Mouse (Mus musculus): Measurements from ENCODE around the gene Mpzl3. TPM values are rescaled to one million over a fixed set of nuclear protein-coding genes. Genes with fewer than 3 reads are reported as not detected.
A peak's percentile ranks its signal among the peaks of the same experiment; 100 is the strongest.

The Mpzl3 gene
- polyA plus RNA-seq, 1 experiment from 2014 or later: 1.4 TPM

DNA sequence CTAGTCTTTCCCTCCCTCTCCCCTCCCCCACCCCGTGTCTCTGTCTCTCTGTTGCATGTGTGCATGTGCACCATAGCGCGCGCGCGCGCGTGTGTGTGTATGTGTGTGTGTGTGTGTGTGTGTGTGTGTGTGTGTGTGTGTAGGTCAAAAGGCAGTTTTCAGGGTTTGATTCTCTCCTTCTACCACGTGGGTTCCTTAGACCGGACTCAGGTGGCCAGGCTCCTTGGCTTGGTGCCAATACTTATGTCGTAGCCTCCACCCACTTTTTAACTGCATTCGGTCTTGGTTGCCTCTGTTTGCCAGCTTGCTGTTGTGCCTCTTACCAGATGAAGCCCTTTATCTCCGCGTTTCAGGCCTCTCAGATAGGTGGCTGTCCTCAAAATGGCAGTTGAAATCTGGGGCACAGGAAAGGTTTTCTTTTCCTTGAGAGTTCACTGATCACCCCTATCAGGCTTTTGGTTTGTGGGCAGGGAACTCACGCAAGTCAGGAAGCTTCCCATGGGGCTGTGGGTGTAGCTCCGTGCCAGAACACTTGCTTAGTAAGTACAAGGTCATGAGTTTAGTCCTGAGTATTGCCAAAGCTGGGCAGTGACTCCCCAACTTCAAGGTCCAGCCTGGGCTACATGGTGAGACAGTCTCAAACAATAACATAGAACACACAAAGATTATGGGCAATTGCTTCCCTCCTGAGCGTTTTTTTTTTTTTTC, 13.7 kb upstream of the Mpzl3 start:
- Histone ChIP-seq H3K27ac (ENCODE audit: low read depth) (peak overlapping the region; percentile 98), H3K4me2 (ENCODE audit: low read depth, low read length) (peak overlapping the region; percentile 67), H3K4me3 (ENCODE audit: low read depth, low read length) (peak overlapping the region; percentile 47), H3K9ac (replicated peaks) (no peak overlapping the region; the same call in 1 of the 2 replicates), H3K9me3 (ENCODE audit: low read length) (no peaks in the 10 kb centered on the region), H3K36me3 (replicated peaks; ENCODE audit: insufficient read depth, low read length) (peaks cover 5% of the 10 kb centered on the region; the same call in 1 of the 2 replicates), H3K4me1 (ENCODE audit: insufficient read depth) (peaks cover 4% of the 10 kb centered on the region; the same call in 1 of the 2 replicates), H3K27me3 (ENCODE audit: insufficient read depth, low read length) (peaks cover 19% of the 10 kb centered on the region)
- TF ChIP-seq CTCF (IDR thresholded peaks at IDR 0.05; ENCODE audit: low read depth): no peak
- 0 out of 2 replicates have a peak, but pooled peaks have one; percentile 62 for TF ChIP-seq EP300 (IDR thresholded peaks at IDR 0.05; ENCODE audit: low read depth)
- DNase-seq (peak; percentile 74), ATAC-seq (peak; percentile 55)
- 15% methylated on average over 17 of the region's 17 CpGs for WGBS (ENCODE audit: insufficient replicate concordance)

DNA sequence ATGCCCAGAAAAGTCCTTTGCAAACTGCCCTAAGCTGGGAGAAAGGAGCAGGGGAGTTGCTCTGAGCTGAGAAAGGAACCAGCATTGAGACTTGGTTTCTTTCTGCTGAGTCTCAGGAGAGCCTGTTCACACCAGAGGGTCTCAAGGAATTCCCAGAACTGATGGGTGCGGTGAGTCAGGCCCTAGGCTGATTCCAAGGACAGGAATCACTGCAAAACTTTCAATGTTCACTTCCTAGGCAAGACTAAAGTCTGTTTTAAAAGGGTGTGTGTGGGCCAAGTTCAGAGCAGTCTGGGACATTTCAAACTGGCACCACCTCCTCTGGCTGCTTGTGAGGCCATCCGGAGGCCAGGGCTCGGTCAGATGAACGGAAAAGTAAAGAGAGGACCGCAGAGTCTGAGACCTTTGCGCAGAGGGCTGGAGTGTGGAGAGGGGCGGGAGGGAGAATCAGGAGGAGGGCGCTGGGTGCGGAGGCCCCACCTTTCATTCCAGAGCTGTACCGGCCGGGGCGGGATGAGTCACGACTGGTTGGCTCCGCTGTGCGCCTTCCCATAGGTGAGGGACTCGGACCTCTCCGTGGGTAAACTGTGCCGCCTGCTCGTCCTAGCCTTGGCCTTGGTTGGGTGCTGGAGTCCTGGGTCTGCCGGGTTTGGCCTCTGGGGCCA, 12.8 kb upstream of the Mpzl3 start:
- Histone ChIP-seq H3K9ac (replicated peaks) (peak overlapping the region; percentile 63), H3K27ac (ENCODE audit: low read depth) (peak overlapping the region; percentile 98), H3K36me3 (replicated peaks; ENCODE audit: insufficient read depth, low read length) (peaks cover 5% of the 10 kb centered on the region; the same call in 1 of the 2 replicates), H3K4me1 (ENCODE audit: insufficient read depth) (peaks cover 4% of the 10 kb centered on the region; the same call in 1 of the 2 replicates), H3K4me3 (ENCODE audit: low read depth, low read length) (peak overlapping the region; percentile 50), H3K4me2 (ENCODE audit: low read depth, low read length) (peak overlapping the region; percentile 54), H3K27me3 (ENCODE audit: insufficient read depth, low read length) (peaks cover 19% of the 10 kb centered on the region), H3K9me3 (ENCODE audit: low read length) (no peaks in the 10 kb centered on the region)
- DNase-seq (peak; percentile 79), ATAC-seq (peak; percentile 90)
- WGBS (ENCODE audit: insufficient replicate concordance): 3% methylated on average over 20 of the region's 20 CpGs
- TF ChIP-seq CTCF (IDR thresholded peaks at IDR 0.05; ENCODE audit: low read depth) (no peak), EP300 (IDR thresholded peaks at IDR 0.05; ENCODE audit: low read depth) (no peak)

DNA sequence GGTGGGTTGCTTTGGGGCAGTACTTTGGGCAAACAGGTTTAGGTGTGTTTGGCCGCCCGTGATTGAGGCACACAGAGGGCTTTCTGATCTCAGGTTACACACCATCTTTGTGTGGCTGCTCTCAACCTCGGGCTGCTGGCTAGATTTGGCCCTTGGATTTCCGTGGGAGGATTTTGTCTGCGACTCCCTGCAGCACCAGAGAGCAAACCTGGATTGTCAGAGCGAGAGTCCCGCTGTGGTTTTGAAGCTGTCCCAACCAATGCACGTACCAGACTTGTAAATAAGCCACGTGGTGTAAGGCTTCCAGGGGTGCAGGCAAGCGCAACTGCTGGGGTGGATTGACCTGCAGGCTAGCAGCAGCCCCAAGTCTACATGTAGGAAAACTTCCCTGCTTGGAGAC, 12.0 kb upstream of the Mpzl3 start:
- Histone ChIP-seq H3K9me3 (ENCODE audit: low read length) (no peaks in the 10 kb centered on the region), H3K9ac (replicated peaks) (peak overlapping the region; percentile 63), H3K4me3 (ENCODE audit: low read depth, low read length) (peak overlapping the region; percentile 50), H3K36me3 (replicated peaks; ENCODE audit: insufficient read depth, low read length) (peaks cover 5% of the 10 kb centered on the region; the same call in 1 of the 2 replicates), H3K4me2 (ENCODE audit: low read depth, low read length) (peak overlapping the region; percentile 54), H3K4me1 (ENCODE audit: insufficient read depth) (peaks cover 4% of the 10 kb centered on the region; the same call in 1 of the 2 replicates), H3K27ac (ENCODE audit: low read depth) (peak overlapping the region; percentile 98), H3K27me3 (ENCODE audit: insufficient read depth, low read length) (peaks cover 19% of the 10 kb centered on the region)
- DNase-seq: peak; percentile 32
- TF ChIP-seq CTCF (IDR thresholded peaks at IDR 0.05; ENCODE audit: low read depth): no peak
- TF ChIP-seq EP300 (IDR thresholded peaks at IDR 0.05; ENCODE audit: low read depth): no peak
- ATAC-seq: no peak
- 2% methylated on average over 10 of the region's 10 CpGs for WGBS (ENCODE audit: insufficient replicate concordance)

DNA sequence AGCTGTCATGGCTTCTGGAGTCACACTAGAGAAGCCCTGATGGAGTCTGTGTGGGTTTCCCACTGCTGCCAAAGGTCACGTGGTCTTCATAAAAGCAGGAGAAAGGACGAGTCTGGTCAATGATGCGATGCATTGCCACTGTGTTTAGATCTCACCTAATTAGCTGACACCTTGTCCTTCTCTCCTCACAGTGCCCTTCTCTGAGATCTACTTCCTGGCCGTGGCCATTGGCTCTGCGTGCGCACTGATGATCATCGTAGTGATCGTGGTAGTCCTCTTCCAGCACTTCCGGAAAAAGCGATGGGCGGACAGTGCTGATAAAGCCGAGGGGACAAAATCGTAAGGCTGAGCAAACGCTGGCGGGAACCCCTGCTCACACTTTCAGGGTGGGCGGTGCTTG, 8.0 kb upstream of the Mpzl3 start:
- H3K4me2 ChIP-seq (ENCODE audit: low read depth, low read length): no peak overlapping the region
- H3K36me3 ChIP-seq (replicated peaks; ENCODE audit: insufficient read depth, low read length): peaks cover 12% of the 10 kb centered on the region; the same call in 1 of the 2 replicates
- TF ChIP-seq CTCF (IDR thresholded peaks at IDR 0.05; ENCODE audit: low read depth) (no peak), EP300 (IDR thresholded peaks at IDR 0.05; ENCODE audit: low read depth) (no peak)
- H3K4me3 ChIP-seq (ENCODE audit: low read depth, low read length): no peak overlapping the region
- no peak for ATAC-seq
- H3K9me3 ChIP-seq (ENCODE audit: low read length): no peaks in the 10 kb centered on the region
- H3K27ac ChIP-seq (ENCODE audit: low read depth): no peak overlapping the region
- peaks cover 14% of the 10 kb centered on the region for H3K27me3 ChIP-seq (ENCODE audit: insufficient read depth, low read length)
- no peak for DNase-seq
- no peak overlapping the region for H3K9ac ChIP-seq (replicated peaks)
- WGBS (ENCODE audit: insufficient replicate concordance): 72% methylated on average over 16 of the region's 16 CpGs
- no peaks in the 10 kb centered on the region for H3K4me1 ChIP-seq (ENCODE audit: insufficient read depth)

DNA sequence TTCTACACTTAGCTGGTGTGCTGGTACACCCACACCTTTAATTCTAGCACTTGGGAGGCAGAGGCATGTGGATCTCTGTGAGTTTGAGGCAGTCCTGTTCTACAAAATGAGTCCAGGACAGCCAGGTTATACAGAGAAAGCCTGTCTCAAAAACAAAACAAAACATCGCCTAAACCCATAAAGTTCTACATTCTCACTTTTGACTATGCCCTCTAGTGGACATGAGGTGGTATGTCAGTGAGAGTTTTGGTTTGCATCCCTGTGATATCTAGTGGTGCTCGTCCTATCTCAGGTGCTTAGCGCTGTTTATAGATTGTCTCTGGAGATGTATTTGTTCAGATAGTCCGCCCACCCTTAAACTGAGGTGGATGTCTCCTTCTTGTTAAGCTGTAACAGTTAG, 6.5 kb upstream of the Mpzl3 start:
- Histone ChIP-seq H3K36me3 (replicated peaks; ENCODE audit: insufficient read depth, low read length) (peaks cover 12% of the 10 kb centered on the region; the same call in 1 of the 2 replicates), H3K27ac (ENCODE audit: low read depth) (no peak overlapping the region), H3K9ac (replicated peaks) (no peak overlapping the region), H3K4me2 (ENCODE audit: low read depth, low read length) (no peak overlapping the region), H3K27me3 (ENCODE audit: insufficient read depth, low read length) (0 out of 2 replicates have a peak, but pooled peaks cover 5% of the 10 kb centered on the region), H3K9me3 (ENCODE audit: low read length) (no peaks in the 10 kb centered on the region), H3K4me1 (ENCODE audit: insufficient read depth) (no peaks in the 10 kb centered on the region), H3K4me3 (ENCODE audit: low read depth, low read length) (no peak overlapping the region)
- DNase-seq (no peak), ATAC-seq (0 out of 2 replicates have a peak, but pooled peaks have one; percentile 21)
- TF ChIP-seq CTCF (IDR thresholded peaks at IDR 0.05; ENCODE audit: low read depth): peak; percentile 83
- no peak for TF ChIP-seq EP300 (IDR thresholded peaks at IDR 0.05; ENCODE audit: low read depth)
- 19% methylated on average over 4 of the region's 4 CpGs for WGBS (ENCODE audit: insufficient replicate concordance)

DNA sequence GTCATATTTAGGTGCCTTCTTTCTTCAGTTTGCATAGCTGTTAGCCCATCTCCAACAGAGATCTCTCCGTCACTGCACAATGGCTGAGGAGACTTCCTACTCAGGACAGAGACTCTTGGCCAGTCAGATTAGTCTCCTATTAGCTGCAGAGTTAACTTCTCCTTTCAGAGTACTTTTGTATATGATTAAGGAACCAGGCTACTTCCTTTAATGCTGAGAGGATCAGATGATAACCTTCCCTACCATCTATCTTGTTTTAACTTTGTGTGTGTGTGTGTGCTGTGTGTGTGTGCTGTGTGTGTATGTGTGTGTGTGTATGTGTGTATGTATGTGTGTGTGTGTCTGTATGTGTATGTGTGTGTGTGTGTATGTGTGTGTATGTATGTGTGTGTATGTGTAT, 5.3 kb upstream of the Mpzl3 start:
- ATAC-seq: no peak
- H3K4me3 ChIP-seq (ENCODE audit: low read depth, low read length): no peak overlapping the region
- no peaks in the 10 kb centered on the region for H3K4me1 ChIP-seq (ENCODE audit: insufficient read depth)
- H3K9me3 ChIP-seq (ENCODE audit: low read length): no peaks in the 10 kb centered on the region
- H3K36me3 ChIP-seq (replicated peaks; ENCODE audit: insufficient read depth, low read length): peaks cover 12% of the 10 kb centered on the region; the same call in 1 of the 2 replicates
- 0 out of 2 replicates have a peak, but pooled peaks cover 3% of the 10 kb centered on the region for H3K27me3 ChIP-seq (ENCODE audit: insufficient read depth, low read length)
- TF ChIP-seq EP300 (IDR thresholded peaks at IDR 0.05; ENCODE audit: low read depth) (no peak), CTCF (IDR thresholded peaks at IDR 0.05; ENCODE audit: low read depth) (no peak)
- 48% methylated on average over 1 of the region's 1 CpGs for WGBS (ENCODE audit: insufficient replicate concordance)
- no peak overlapping the region for H3K27ac ChIP-seq (ENCODE audit: low read depth)
- no peak overlapping the region for H3K4me2 ChIP-seq (ENCODE audit: low read depth, low read length)
- DNase-seq: no peak
- no peak overlapping the region for H3K9ac ChIP-seq (replicated peaks)
